Mouse (Mus musculus) heart, embryonic 14.5 days (tissue): Measurements from ENCODE around the gene 4930402F06Rik. TPM values are rescaled to one million over a fixed set of nuclear protein-coding genes. Genes with fewer than 3 reads are reported as not detected.
A peak's percentile ranks its signal among the peaks of the same experiment; 100 is the strongest.

Source experiments
- ATAC-seq: fragments of 200-750 bp; cut with Nextera tagmentation; 2 replicates; pipeline ENCODE4 v1.8.0; 2017; ENCODE audit warnings: low read depth, moderate TSS enrichment; ENCODE audit not compliant: insufficient number of reproducible peaks, insufficient read depth, low FRiP score
- H3K27ac ChIP-seq, 2 experiments: fragments of 200-500 bp in 1 of 2; fragments of 300-500 bp in 1 of 2; sonication (generic) in 1 of 2; replicated peaks in 1 of 2; 2 replicates each; pipeline ENCODE4 v1.5.1; 2012 to 2014; ENCODE audit warnings: low read depth in 2 of 2, low read length in 2 of 2, control low read depth in 1 of 2, mild to moderate bottlenecking in 1 of 2, mixed read lengths in 1 of 2; ENCODE audit not compliant: control insufficient read depth in 1 of 2, insufficient read depth in 1 of 2
- H3K27me3 ChIP-seq: fragments of 300-500 bp; sonication (generic); 2 replicates; pipeline ENCODE4 v1.6.1; 2014; ENCODE audit warnings: mild to moderate bottlenecking, low read length, control low read depth; ENCODE audit not compliant: control insufficient read depth, insufficient read depth
- H3K36me3 ChIP-seq: fragments of 300-500 bp; sonication (generic); 2 replicates; pipeline ENCODE4 v1.6.1; 2014; ENCODE audit warnings: mild to moderate bottlenecking, control low read depth, low read length, mixed read lengths; ENCODE audit not compliant: control insufficient read depth, insufficient read depth
- H3K4me1 ChIP-seq, 2 experiments: fragments of 200-500 bp in 1 of 2; fragments of 300-500 bp in 1 of 2; sonication (generic) in 1 of 2; 2 replicates each; pipeline ENCODE4 v1.6.1; 2012 to 2014; ENCODE audit warnings: low read length in 2 of 2, control low read depth in 1 of 2, mixed read lengths in 1 of 2; ENCODE audit not compliant: control insufficient read depth in 2 of 2, insufficient read depth in 2 of 2
- H3K4me2 ChIP-seq: fragments of 300-500 bp; sonication (generic); 2 replicates; pipeline ENCODE4 v1.6.1; 2014; ENCODE audit warnings: mild to moderate bottlenecking, low read length
- H3K4me3 ChIP-seq, 2 experiments: fragments of 200-500 bp in 1 of 2; fragments of 300-500 bp in 1 of 2; sonication (generic) in 1 of 2; 2 replicates each; pipeline ENCODE4 v1.5.1; 2012 to 2014; ENCODE audit warnings: low read length in 2 of 2, mild to moderate bottlenecking in 2 of 2, control low read depth in 1 of 2, low read depth in 1 of 2, moderate library complexity in 1 of 2; ENCODE audit not compliant: control insufficient read depth in 1 of 2, insufficient read depth in 1 of 2
- H3K9ac ChIP-seq: fragments of 300-500 bp; sonication (generic); 2 replicates; pipeline ENCODE4 v1.6.1; 2014; ENCODE audit warnings: mild to moderate bottlenecking, low read length
- H3K9me3 ChIP-seq: fragments of 300-500 bp; sonication (generic); 2 replicates; pipeline ENCODE4 v1.6.1; 2016; ENCODE audit warnings: low read length, control low read depth; ENCODE audit not compliant: control insufficient read depth
- WGBS: fragments of 180-500 bp; shearing (Covaris S2); extraction: QIAGEN DNeasy Blood & Tissue Kit; methylation state at CpG from one replicate; pipeline ENCODE4 v1.1.7; 2014; 5-methylcytosine and 5-hydroxymethylcytosine counted together
- polyA plus RNA-seq: library from polyadenylated mRNA; unstranded; fragments of >200 nt; fragmentation: Nextera tagmentation; extraction: Ambion mirVana; gene quantifications from 2 replicates; pipeline ENCODE4 v1.2.1, GENCODE M21; 2014

4930402F06Rik gene
- polyA plus RNA-seq, 1 experiment from 2014 or later: not detected

- WGBS: 41% methylated on average over 9 of the region's 9 CpGs
- peak overlapping the region; percentile 62 to 74 for H3K27ac ChIP-seq
- no peaks in the 10 kb centered on the region for H3K36me3 ChIP-seq
- H3K27me3 ChIP-seq: no peaks in the 10 kb centered on the region
- H3K9ac ChIP-seq: no peak overlapping the region
- peaks cover 6% of the 10 kb centered on the region; the same call in 1 of the 2 replicates for H3K9me3 ChIP-seq
- peak overlapping the region; percentile 39; the same call in 1 of the 2 replicates for H3K4me2 ChIP-seq
- no peak for ATAC-seq
- no peak overlapping the region for H3K4me3 ChIP-seq
- peaks cover 4 to 11% of the 10 kb centered on the region in 2 experiments; a peak in 3 of 4 replicates for H3K4me1 ChIP-seq
These were observed 11.5 kb downstream of the 4930402F06Rik start for GRCm38 (mm10) chr2:35385441-35385871.

- Histone ChIP-seq H3K27me3 (no peaks in the 10 kb centered on the region), H3K4me3 (no peak overlapping the region), H3K36me3 (no peaks in the 10 kb centered on the region), H3K4me2 (no peak overlapping the region), H3K4me1 (peaks cover 0 to 4% of the 10 kb centered on the region in 2 experiments; a peak in 1 of 4 replicates), H3K9me3 (no peaks in the 10 kb centered on the region), H3K27ac (no peak overlapping the region), H3K9ac (no peak overlapping the region)
- 67% methylated on average over 9 of the region's 9 CpGs for WGBS
- no peak for ATAC-seq
These were observed 17.7 kb downstream of the 4930402F06Rik start for GRCm38 (mm10) chr2:35379306-35379705.

- Histone ChIP-seq H3K4me3 (no peak overlapping the region), H3K9me3 (no peaks in the 10 kb centered on the region), H3K4me1 (peaks cover 0 to 4% of the 10 kb centered on the region in 2 experiments; a peak in 1 of 4 replicates), H3K9ac (no peak overlapping the region), H3K4me2 (no peak overlapping the region), H3K27ac (no peak overlapping the region), H3K27me3 (no peaks in the 10 kb centered on the region), H3K36me3 (no peaks in the 10 kb centered on the region)
- 11% methylated on average over 6 of the region's 6 CpGs for WGBS
- ATAC-seq: no peak
These were observed 19.4 kb downstream of the 4930402F06Rik start for GRCm38 (mm10) chr2:35377600-35377999.

GRCm38 (mm10) chr2:35373003-35373402 lies 24.0 kb downstream of the 4930402F06Rik start:
- Histone ChIP-seq H3K4me1 (peaks cover 3 to 4% of the 10 kb centered on the region in 2 experiments; a peak in 2 of 4 replicates), H3K9me3 (no peaks in the 10 kb centered on the region), H3K9ac (no peak overlapping the region), H3K4me2 (no peak overlapping the region), H3K27me3 (no peaks in the 10 kb centered on the region), H3K4me3 (no peak overlapping the region), H3K27ac (no peak overlapping the region), H3K36me3 (no peaks in the 10 kb centered on the region)
- ATAC-seq: no peak
- WGBS: 24% methylated on average over 3 of the region's 3 CpGs

GRCm38 (mm10) chr2:35370686-35371085 lies 26.3 kb downstream of the 4930402F06Rik start:
- Histone ChIP-seq H3K4me3 (no peak overlapping the region), H3K27ac (no peak overlapping the region), H3K4me1 (peaks cover 0 to 3% of the 10 kb centered on the region in 2 experiments; a peak in 1 of 4 replicates), H3K9ac (no peak overlapping the region), H3K36me3 (no peaks in the 10 kb centered on the region), H3K9me3 (no peaks in the 10 kb centered on the region), H3K27me3 (no peaks in the 10 kb centered on the region), H3K4me2 (no peak overlapping the region)
- ATAC-seq: no peak

- WGBS: 39% methylated on average over 2 of the region's 2 CpGs
- no peak within 1 kb of the TSS for H3K9ac ChIP-seq
- no peak within 1 kb of the TSS for H3K27ac ChIP-seq
- no peaks in the 10 kb centered on the region for H3K27me3 ChIP-seq
- no peak for ATAC-seq
- no peaks in the 10 kb centered on the region for H3K36me3 ChIP-seq
- 0 out of 2 replicates have a peak, but pooled peaks cover 4% of the 10 kb centered on the region for H3K9me3 ChIP-seq
- no peak within 1 kb of the TSS for H3K4me3 ChIP-seq
- no peak within 1 kb of the TSS for H3K4me2 ChIP-seq
- H3K4me1 ChIP-seq: peaks cover 0 to 3% of the 10 kb centered on the region in 2 experiments; a peak in 1 of 4 replicates
These were observed 29.3 kb downstream of the 4930402F06Rik start, which contains the start of gene 4930568D16Rik for GRCm38 (mm10) chr2:35367629-35368028. Gene 4930568D16Rik (minus strand): TSS chr2:35367729.

- H3K4me3 ChIP-seq: no peak overlapping the region
- no peaks in the 10 kb centered on the region for H3K27me3 ChIP-seq
- WGBS: 39% methylated on average over 5 of the region's 5 CpGs
- no peaks in the 10 kb centered on the region for H3K9me3 ChIP-seq
- ATAC-seq: 0 out of 2 replicates have a peak, but pooled peaks have one; percentile 54
- no peaks in the 10 kb centered on the region for H3K36me3 ChIP-seq
- no peaks in the 10 kb centered on the region; a peak in 1 of 4 replicates for H3K4me1 ChIP-seq
- H3K9ac ChIP-seq: no peak overlapping the region
- H3K4me2 ChIP-seq: no peak overlapping the region
- H3K27ac ChIP-seq: no peak overlapping the region
These were observed 47.8 kb downstream of the 4930402F06Rik start for GRCm38 (mm10) chr2:35349184-35349583.

- H3K9me3 ChIP-seq: no peaks in the 10 kb centered on the region
- H3K36me3 ChIP-seq: no peaks in the 10 kb centered on the region
- H3K27me3 ChIP-seq: no peaks in the 10 kb centered on the region
- WGBS: 67% methylated on average over 2 of the region's 2 CpGs
- H3K4me2 ChIP-seq: no peak overlapping the region
- ATAC-seq: no peak
- H3K27ac ChIP-seq: no peak overlapping the region
- no peak overlapping the region for H3K9ac ChIP-seq
- peaks cover 0 to 3% of the 10 kb centered on the region in 2 experiments; a peak in 1 of 4 replicates for H3K4me1 ChIP-seq
- H3K4me3 ChIP-seq: no peak overlapping the region
These were observed 51.0 kb downstream of the 4930402F06Rik start for GRCm38 (mm10) chr2:35345984-35346383.
